Mouse (Mus musculus): ENCODE measurements around the gene Rxra.

GRCm38 (mm10) chr2:27801041-27801440 is 124.8 kb downstream of the Rxra start:
- no peak for TF ChIP-seq POLR2A (IDR thresholded peaks at IDR 0.05; ENCODE audit: extremely low read depth, insufficient read depth, low read length)
- TF ChIP-seq CTCF (IDR thresholded peaks at IDR 0.05; ENCODE audit: low read depth, low read length), result no peak

Data from liver, adult 2 months (tissue).